Mouse (Mus musculus) MN1 (cell line): ENCODE measurements around the gene Wasl.

Source experiments
- DNase-seq: peaks from one replicate; pipeline ENCODE4 v3.0.0-alpha.2; 2016; ENCODE audit warnings: low spot score

The Wasl gene

GRCm38 (mm10) chr6:24664867-24665458 lies at the start of gene Wasl:
Gene Wasl, minus strand, starts transcription at chr6:24665009.
- DNase-seq = peak; percentile 98

GRCm38 (mm10) chr6:24707499-24707898 lies 42.7 kb upstream of the Wasl start:
- DNase-seq = no peak

GRCm38 (mm10) chr6:24707090-24707489 lies 42.3 kb upstream of the Wasl start:
- DNase-seq = no peak

GRCm38 (mm10) chr6:24697216-24697615 lies 32.4 kb upstream of the Wasl start:
- DNase-seq = no peak

GRCm38 (mm10) chr6:24696117-24696516 lies 31.3 kb upstream of the Wasl start:
- DNase-seq = no peak

GRCm38 (mm10) chr6:24694455-24695410 lies 29.9 kb upstream of the Wasl start:
- DNase-seq = no peak

GRCm38 (mm10) chr6:24687871-24688270 lies 23.1 kb upstream of the Wasl start:
- no peak for DNase-seq

- no peak for DNase-seq
Observed at GRCm38 (mm10) chr6:24683113-24683512, 18.3 kb upstream of the Wasl start.

- DNase-seq = no peak
Observed at GRCm38 (mm10) chr6:24667829-24668228, 3.0 kb upstream of the Wasl start.

GRCm38 (mm10) chr6:24666248-24666647 lies 1.4 kb upstream of the Wasl start:
- DNase-seq = no peak

GRCm38 (mm10) chr6:24664133-24664866 lies 509 bp downstream of the Wasl start:
- peak; percentile 54 for DNase-seq

GRCm38 (mm10) chr6:24663196-24664132 lies 1.3 kb downstream of the Wasl start:
- DNase-seq = no peak

GRCm38 (mm10) chr6:24662483-24662882 lies 2.3 kb downstream of the Wasl start:
- no peak for DNase-seq

- DNase-seq = no peak
Observed at GRCm38 (mm10) chr6:24661879-24662278, 2.9 kb downstream of the Wasl start.

GRCm38 (mm10) chr6:24657647-24658387 lies 7.0 kb downstream of the Wasl start:
- DNase-seq = no peak

- no peak for DNase-seq
Observed at GRCm38 (mm10) chr6:24656094-24656493, 8.7 kb downstream of the Wasl start.

- no peak for DNase-seq
Observed at GRCm38 (mm10) chr6:24651538-24651937, 13.3 kb downstream of the Wasl start.

GRCm38 (mm10) chr6:24650719-24651118 lies 14.1 kb downstream of the Wasl start:
- no peak for DNase-seq

GRCm38 (mm10) chr6:24648403-24648802 lies 16.4 kb downstream of the Wasl start:
- DNase-seq = no peak

- no peak for DNase-seq
Observed at GRCm38 (mm10) chr6:24647103-24647691, 17.6 kb downstream of the Wasl start.
